Mouse (Mus musculus) hindbrain, embryonic 15.5 days (tissue): ENCODE results near the gene Tceal9. TPM values are rescaled to one million over a fixed set of nuclear protein-coding genes. Genes with fewer than 3 reads are reported as not detected.

ENCODE experiments used
- ATAC-seq: fragments of 200-750 bp; cut with Nextera tagmentation; 2 replicates; pipeline ENCODE4 v1.8.0; 2017; ENCODE audit warnings: low read depth, moderate number of reproducible peaks, moderate TSS enrichment; ENCODE audit not compliant: low FRiP score
- H3K27ac ChIP-seq: fragments of 300-500 bp; sonication (generic); replicated peaks from 2 replicates; pipeline ENCODE4 v1.5.1; 2015; ENCODE audit warnings: mild to moderate bottlenecking, inconsistent platforms
- H3K27me3 ChIP-seq: fragments of 300-500 bp; sonication (generic); 2 replicates; pipeline ENCODE4 v1.6.1; 2015; ENCODE audit warnings: control low read depth, inconsistent platforms
- H3K36me3 ChIP-seq: fragments of 300-500 bp; sonication (generic); 2 replicates; pipeline ENCODE4 v1.6.1; 2015; ENCODE audit warnings: control low read depth, inconsistent platforms
- H3K4me1 ChIP-seq: fragments of 300-500 bp; sonication (generic); replicated peaks from 2 replicates; pipeline ENCODE4 v1.6.1; 2015; ENCODE audit warnings: control low read depth, inconsistent platforms
- H3K4me2 ChIP-seq: fragments of 300-500 bp; sonication (generic); 2 replicates; pipeline ENCODE4 v1.6.1; 2015; ENCODE audit warnings: moderate library complexity, mild to moderate bottlenecking, inconsistent platforms
- H3K4me3 ChIP-seq: fragments of 300-500 bp; sonication (generic); 2 replicates; pipeline ENCODE4 v1.5.1; 2015; ENCODE audit warnings: mild to moderate bottlenecking, inconsistent platforms
- H3K9ac ChIP-seq: fragments of 300-500 bp; sonication (generic); 2 replicates; pipeline ENCODE4 v1.6.1; 2015; ENCODE audit warnings: inconsistent platforms
- H3K9me3 ChIP-seq: fragments of 300-500 bp; sonication (generic); 2 replicates; pipeline ENCODE4 v1.6.1; 2016; ENCODE audit warnings: control low read depth, inconsistent platforms
- WGBS: fragments of 180-500 bp; shearing (Covaris S2); methylation state at CpG from one replicate; pipeline ENCODE4 v1.1.7; 2015; 5-methylcytosine and 5-hydroxymethylcytosine counted together
- polyA plus RNA-seq: library from polyadenylated mRNA; unstranded; fragments of >200 nt; fragmentation: Nextera tagmentation; extraction: Ambion mirVana; gene quantifications from 2 replicates; pipeline ENCODE4 v1.2.1, GENCODE M21; 2015

Gene Tceal9
- polyA plus RNA-seq, 1 experiment from 2014 or later = 236 TPM

DNA sequence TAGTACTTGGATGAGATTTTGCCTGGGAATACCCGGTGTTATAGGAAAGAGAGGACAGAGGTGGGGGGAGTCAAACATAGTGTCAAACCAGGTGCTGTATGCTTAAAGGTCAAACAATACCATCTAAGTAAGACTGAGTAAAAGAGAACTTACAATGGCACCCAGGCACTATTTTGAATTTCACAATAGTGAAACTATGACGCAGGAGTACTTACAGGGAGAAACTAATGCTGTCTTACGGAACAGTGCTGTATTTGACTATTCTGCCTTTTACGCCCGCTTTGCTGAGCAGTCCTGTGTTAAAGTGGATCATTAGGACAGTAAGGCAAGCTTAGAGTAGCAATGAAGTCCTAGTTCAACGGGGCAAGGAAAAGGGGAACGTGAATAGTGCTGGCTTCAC lies 32.7 kb downstream of the Tceal9 start:
- Histone ChIP-seq H3K36me3 (no peaks in the 10 kb centered on the region), H3K27ac (no peak overlapping the region), H3K4me1 (no peaks in the 10 kb centered on the region), H3K27me3 (no peaks in the 10 kb centered on the region), H3K9me3 (no peaks in the 10 kb centered on the region), H3K9ac (no peak overlapping the region), H3K4me2 (no peak overlapping the region), H3K4me3 (no peak overlapping the region)
- 84% methylated on average over 7 of the region's 7 CpGs for WGBS
- ATAC-seq = no peak

DNA sequence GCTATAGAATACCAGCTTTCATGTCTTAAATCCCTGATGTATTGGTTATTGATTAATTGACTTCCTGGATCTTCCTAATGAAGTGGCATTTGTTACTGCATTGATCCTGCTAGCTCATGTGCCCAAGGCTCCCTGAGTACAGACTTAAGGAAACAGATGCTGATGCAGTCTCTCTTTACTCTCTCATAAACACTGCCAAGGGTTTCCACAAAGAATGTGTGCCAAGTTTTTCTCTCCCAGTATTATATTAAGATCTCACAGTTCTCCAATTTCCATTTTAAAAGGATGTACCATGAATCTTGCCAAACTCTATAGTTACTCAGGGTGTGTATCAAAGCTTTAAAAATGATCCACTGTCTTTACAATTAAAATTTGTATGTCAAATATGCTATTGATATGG lies 33.5 kb downstream of the Tceal9 start:
- no peak for ATAC-seq
- Histone ChIP-seq H3K9ac (no peak overlapping the region), H3K4me1 (no peaks in the 10 kb centered on the region), H3K27ac (no peak overlapping the region), H3K4me3 (no peak overlapping the region), H3K27me3 (no peaks in the 10 kb centered on the region), H3K36me3 (no peaks in the 10 kb centered on the region), H3K9me3 (no peaks in the 10 kb centered on the region), H3K4me2 (no peak overlapping the region)

DNA sequence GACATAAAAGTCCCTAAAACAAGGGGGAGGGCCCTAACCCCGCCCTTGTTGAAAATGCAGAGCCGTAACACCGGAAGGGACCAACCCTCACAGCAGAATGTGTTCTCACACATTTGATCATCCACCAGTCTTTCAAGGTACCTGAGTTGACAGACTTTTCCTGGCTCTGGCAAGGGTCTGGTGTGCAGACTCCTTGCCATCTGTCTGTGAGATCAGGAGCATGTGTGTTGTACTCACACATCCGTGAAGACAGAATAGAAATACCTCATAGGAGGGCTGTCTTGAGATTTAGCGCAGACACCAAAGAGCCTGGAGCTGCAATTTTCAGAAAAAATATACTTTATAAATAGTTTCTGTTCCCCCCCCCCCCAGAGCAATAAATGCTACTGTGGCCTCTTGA lies 34.5 kb downstream of the Tceal9 start:
- Histone ChIP-seq H3K27me3 (no peaks in the 10 kb centered on the region), H3K36me3 (no peaks in the 10 kb centered on the region), H3K9me3 (no peaks in the 10 kb centered on the region), H3K4me1 (no peaks in the 10 kb centered on the region), H3K9ac (no peak overlapping the region), H3K27ac (no peak overlapping the region), H3K4me2 (no peak overlapping the region), H3K4me3 (no peak overlapping the region)
- ATAC-seq = no peak
- 79% methylated on average over 5 of the region's 5 CpGs for WGBS

DNA sequence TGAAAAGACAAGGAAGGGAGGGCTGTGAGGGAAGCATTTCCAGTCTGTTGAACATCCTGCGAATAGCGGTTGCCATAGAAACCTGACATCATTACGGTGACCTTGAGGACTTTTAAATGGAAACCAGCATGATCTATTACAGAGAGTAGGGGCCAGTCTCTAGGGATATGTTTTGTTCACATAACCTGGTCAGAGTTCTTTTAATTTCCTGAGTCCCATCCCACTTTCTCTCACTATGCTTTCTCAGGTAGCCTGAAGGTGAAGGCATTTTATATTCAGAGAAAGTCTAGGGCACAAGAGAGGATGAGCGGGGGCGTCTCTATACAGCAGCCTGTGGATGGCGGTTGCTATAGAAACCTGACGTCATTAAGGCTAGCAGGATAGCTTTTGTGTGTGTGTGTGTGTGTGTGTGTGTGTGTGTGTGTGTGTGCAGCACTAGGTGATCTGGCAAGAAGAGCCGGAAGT lies 46.0 kb downstream of the Tceal9 start:
- no peaks in the 10 kb centered on the region for H3K36me3 ChIP-seq
- ATAC-seq = peak; percentile 98
- no peak overlapping the region for H3K9ac ChIP-seq
- peaks cover 3% of the 10 kb centered on the region; the same call in 1 of the 2 replicates for H3K4me1 ChIP-seq
- H3K27me3 ChIP-seq = no peaks in the 10 kb centered on the region
- peak overlapping the region; percentile 32 for H3K4me2 ChIP-seq
- 26% methylated on average over 8 of the region's 8 CpGs for WGBS
- H3K9me3 ChIP-seq = no peaks in the 10 kb centered on the region
- peak overlapping the region; percentile 81 for H3K27ac ChIP-seq
- peak overlapping the region; percentile 4; the same call in 1 of the 2 replicates for H3K4me3 ChIP-seq

Other genes starting within 250 kb of the Tceal9 start
- 138 and 141 TPM in 2 replicates for gene Arxes1, start 211.7 kb upstream of the Tceal9 start, polyA plus RNA-seq
- 704 and 736 TPM in 2 replicates for gene Bex2, start 176.8 kb upstream of the Tceal9 start, polyA plus RNA-seq
- not detected in 2 replicates for gene Nxf3, start 159.8 kb upstream of the Tceal9 start, polyA plus RNA-seq
- gene Bex4, start 106.1 kb upstream of the Tceal9 start, polyA plus RNA-seq = 142 and 146 TPM in 2 replicates
- gene Tceal8, start 72.7 kb upstream of the Tceal9 start, polyA plus RNA-seq = 119 and 125 TPM in 2 replicates
- gene Tceal5, start 41.2 kb upstream of the Tceal9 start, polyA plus RNA-seq = 35.3 and 37.8 TPM in 2 replicates
- gene Tceal7, start 30.3 kb upstream of the Tceal9 start, polyA plus RNA-seq = 2.7 and 4.1 TPM in 2 replicates
- 259 and 270 TPM in 2 replicates for gene Bex1, start 29.6 kb upstream of the Tceal9 start, polyA plus RNA-seq
- gene Bex3, start 25.2 kb downstream of the Tceal9 start, polyA plus RNA-seq = 743 and 769 TPM in 2 replicates